Mouse (Mus musculus) heart, postnatal 0 days (tissue): ENCODE data around the gene Mmp19.

ENCODE experiments used
- CTCF ChIP-seq: IDR thresholded peaks from 2 replicates; pipeline ENCODE4 v1.5.1; 2016; ENCODE audit warnings: antibody characterized with exemption, control low read depth, low read depth
- EP300 ChIP-seq: IDR thresholded peaks from 2 replicates; pipeline ENCODE4 v1.6.1; 2016; ENCODE audit warnings: antibody characterized with exemption, low read depth

DNA sequence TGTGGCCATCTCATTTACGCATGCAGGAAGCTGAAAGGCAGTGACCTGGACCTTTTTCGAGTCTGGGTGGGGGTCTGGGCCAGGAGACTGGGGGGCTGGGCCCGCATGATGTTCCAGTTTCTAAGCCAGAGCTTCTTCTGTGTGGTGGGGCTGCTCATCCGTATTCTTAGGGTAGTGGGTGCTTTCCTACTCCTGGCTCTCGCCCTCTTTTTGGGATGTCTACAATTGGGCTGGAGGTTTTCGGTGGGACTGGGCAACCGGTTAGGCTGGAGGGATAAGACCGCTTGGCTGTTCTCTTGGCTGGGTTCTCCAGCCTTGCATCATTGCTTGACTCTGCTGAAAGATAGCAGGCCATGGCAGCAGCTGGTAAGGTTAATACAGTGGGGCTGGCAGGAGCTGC, 16.3 kb downstream of the Mmp19 start:
- no peak for TF ChIP-seq CTCF
- no peak for TF ChIP-seq EP300
